Mouse (Mus musculus) cerebellum, adult 9-11 months (tissue): Measurements from ENCODE around the gene Vmn1r237.

Experiments used
- DNase-seq: peaks from one replicate; pipeline ENCODE4 v3.0.0; 2022

Vmn1r237 gene

DNA sequence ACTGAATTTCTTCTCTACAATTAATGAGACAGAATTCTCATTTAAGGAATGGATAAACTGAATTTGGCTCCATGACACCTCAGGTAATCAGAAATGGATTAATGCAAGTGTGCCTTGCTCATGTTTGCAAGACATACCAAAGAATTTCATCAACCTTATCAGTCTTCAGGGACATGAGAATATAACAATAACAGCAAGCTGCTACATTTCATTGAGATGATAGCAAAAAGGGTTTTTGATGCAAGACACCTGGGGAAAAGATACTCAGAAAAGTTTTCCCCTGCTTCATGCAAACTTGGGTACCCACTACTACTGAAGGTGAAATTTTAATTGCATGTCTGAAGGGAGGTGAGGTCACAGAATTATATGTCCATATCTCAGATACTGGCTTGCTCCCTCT is at the start of gene Vmn1r237:
Gene Vmn1r237 (plus strand): TSS at position 301 of the 400 bp plus-strand sequence.
- no peak for DNase-seq

DNA sequence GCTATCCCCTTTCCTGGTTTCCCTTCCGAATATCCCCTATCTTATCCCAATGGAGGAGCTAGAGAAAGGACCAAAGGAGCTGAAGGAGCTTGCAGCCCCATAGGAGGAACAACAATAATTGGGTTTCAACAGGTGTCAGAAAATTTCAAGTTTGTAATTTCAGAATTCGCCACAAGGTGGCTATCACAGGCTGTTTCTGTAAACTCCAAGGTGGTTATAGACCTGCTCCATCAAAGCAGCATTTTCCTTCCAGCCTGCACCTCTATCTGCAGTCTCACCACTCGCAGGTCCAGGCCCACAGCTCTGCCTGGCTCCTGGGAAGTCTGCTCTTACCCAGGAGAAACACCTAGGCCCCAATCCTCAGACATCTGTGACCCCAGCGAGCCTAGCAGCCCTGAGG is 39.6 kb upstream of the Vmn1r237 start:
- DNase-seq, result peak; percentile 38

DNA sequence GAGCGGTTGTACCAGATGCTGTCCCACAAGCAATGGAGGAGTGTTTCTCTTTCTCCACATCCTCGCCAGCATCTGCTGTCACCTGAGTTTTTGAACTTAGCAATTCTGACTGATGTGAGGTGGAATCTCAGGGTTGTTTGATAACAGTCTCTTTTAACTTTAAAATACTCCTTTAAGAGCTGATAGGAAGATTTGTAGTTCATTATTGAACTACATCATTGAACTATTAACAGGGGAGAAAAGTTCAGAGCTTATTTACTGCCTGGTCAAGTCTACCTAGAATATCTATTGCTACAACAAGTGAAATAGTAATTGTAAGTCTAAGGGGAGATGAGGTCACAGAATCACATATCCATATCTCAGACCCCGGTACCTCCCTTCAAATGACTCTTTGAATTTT is 29.0 kb upstream of the Vmn1r237 start, which contains the start of gene Vmn1r236:
Gene Vmn1r236 (plus strand): TSS at position 301 of the 400 bp plus-strand sequence.
- no peak for DNase-seq

DNA sequence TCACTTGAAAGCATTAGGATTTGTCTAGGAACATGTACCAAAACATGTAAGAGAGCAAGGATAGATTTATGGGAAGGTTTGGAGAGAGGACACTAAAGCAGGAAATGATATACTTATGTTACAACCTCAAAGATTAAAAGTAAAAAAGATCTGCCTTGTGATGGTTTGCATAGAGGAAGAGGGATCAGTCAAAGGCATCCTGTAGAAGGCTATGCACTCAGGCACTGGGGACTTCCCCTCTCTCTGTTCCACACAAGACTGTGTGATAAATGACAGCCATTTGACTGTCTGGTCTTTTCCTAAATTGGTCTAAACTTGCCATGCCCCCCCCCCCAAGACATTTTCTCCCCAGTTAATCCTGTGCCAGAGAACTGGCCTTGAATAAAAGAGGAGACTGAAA is 27.3 kb upstream of the Vmn1r237 start:
- DNase-seq, result no peak

DNA sequence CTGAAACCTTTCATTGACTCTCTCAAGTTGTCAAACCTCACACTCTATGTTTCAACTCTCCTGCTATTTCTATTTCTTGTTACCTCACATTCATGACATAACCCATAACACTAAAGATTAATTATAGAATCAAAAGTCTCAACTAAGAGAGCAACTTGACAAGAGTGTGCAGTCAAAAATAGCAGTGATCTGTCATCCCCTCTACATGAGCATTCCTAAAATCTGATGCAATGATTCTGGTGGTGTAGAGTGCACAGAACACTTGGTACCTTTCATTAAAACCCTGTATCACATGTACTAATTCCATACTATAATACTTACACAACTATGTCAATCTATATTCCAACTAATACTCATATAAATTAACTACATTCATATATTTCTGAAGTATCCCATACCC is 22.0 kb upstream of the Vmn1r237 start:
- no peak for DNase-seq
